Mouse (Mus musculus) erythroblast, adult 5-6 weeks (primary cell): Measurements from ENCODE around the gene Gm10134. TPM values are rescaled to one million over a fixed set of nuclear protein-coding genes. Genes with fewer than 3 reads are reported as not detected.

ENCODE experiments used
- ATAC-seq: replicated peaks from 2 replicates; pipeline ENCODE4 v1.8.0; 2016; ENCODE audit warnings: moderate number of reproducible peaks, mild to moderate bottlenecking, moderate TSS enrichment, inconsistent platforms; ENCODE audit not compliant: poor library complexity, low FRiP score, severe bottlenecking
- total RNA-seq, 2 experiments: library from RNA; stranded (forward) in 1 of 2; stranded (reverse) in 1 of 2; fragments of 150-400 nt in 1 of 2; fragments of 200-764, 138-1000 nt in 1 of 2; gene quantifications; 2 replicates each; pipeline versions ENCODE4 v1.2.3 to v1.2.4; 2015 to 2017; ENCODE audit warnings: low replicate concordance in 2 of 2

Gene Gm10134
- total RNA-seq, 2 experiments from 2014 or later: not detected

- no peak for ATAC-seq
These were observed 40.1 kb downstream of the Gm10134 start for GRCm38 (mm10) chr2:28545976-28546375.

GRCm38 (mm10) chr2:28546560-28546959, 40.7 kb downstream of the Gm10134 start:
- ATAC-seq: no peak

- ATAC-seq: peak; percentile 67
These were observed 41.6 kb downstream of the Gm10134 start for GRCm38 (mm10) chr2:28547237-28548172.

GRCm38 (mm10) chr2:28549157-28549556, 43.3 kb downstream of the Gm10134 start:
- no peak for ATAC-seq

GRCm38 (mm10) chr2:28552301-28552700, 46.4 kb downstream of the Gm10134 start:
- no peak for ATAC-seq

Other genes starting within 250 kb of the Gm10134 start
- not detected in 2 replicates for gene Ppp1r26, start 59.3 kb upstream of the Gm10134 start, total RNA-seq (2015; ENCODE audit: low replicate concordance)
- gene Ppp1r26, start 59.3 kb upstream of the Gm10134 start, total RNA-seq (2017; ENCODE audit: low replicate concordance): 0.28 TPM in 1 of 2 replicates, not detected in the other
- gene 1700007K13Rik, start 39.8 kb upstream of the Gm10134 start, total RNA-seq (2015; ENCODE audit: low replicate concordance): not detected in 2 replicates
- gene 1700007K13Rik, start 39.8 kb upstream of the Gm10134 start, total RNA-seq (2017; ENCODE audit: low replicate concordance): not detected in 2 replicates
- gene Mrps2, start 38.0 kb upstream of the Gm10134 start, total RNA-seq (2015; ENCODE audit: low replicate concordance): 8.2 and 16.9 TPM in 2 replicates
- 3.2 and 7.5 TPM in 2 replicates for gene Mrps2, start 38.0 kb upstream of the Gm10134 start, total RNA-seq (2017; ENCODE audit: low replicate concordance)
- gene Gbgt1, start 9.2 kb upstream of the Gm10134 start, total RNA-seq (2015; ENCODE audit: low replicate concordance): not detected in 2 replicates
- gene Gbgt1, start 9.2 kb upstream of the Gm10134 start, total RNA-seq (2017; ENCODE audit: low replicate concordance): not detected in 2 replicates
- gene Ralgds, start 7.0 kb downstream of the Gm10134 start, total RNA-seq (2015; ENCODE audit: low replicate concordance): 1.5 TPM in 1 of 2 replicates, not detected in the other
- gene Ralgds, start 7.0 kb downstream of the Gm10134 start, total RNA-seq (2017; ENCODE audit: low replicate concordance): 0.28 and 4.2 TPM in 2 replicates
- gene Cel, start 57.3 kb downstream of the Gm10134 start, total RNA-seq (2015; ENCODE audit: low replicate concordance): not detected in 2 replicates
- gene Cel, start 57.3 kb downstream of the Gm10134 start, total RNA-seq (2017; ENCODE audit: low replicate concordance): not detected in 2 replicates
- gene Gtf3c5, start 77.7 kb downstream of the Gm10134 start, total RNA-seq (2015; ENCODE audit: low replicate concordance): 4.0 and 6.3 TPM in 2 replicates
- 2.8 and 2.9 TPM in 2 replicates for gene Gtf3c5, start 77.7 kb downstream of the Gm10134 start, total RNA-seq (2017; ENCODE audit: low replicate concordance)
- gene Gfi1b, start 115.9 kb downstream of the Gm10134 start, total RNA-seq (2015; ENCODE audit: low replicate concordance): 45.9 and 46.2 TPM in 2 replicates
- 26.5 and 53.9 TPM in 2 replicates for gene Gfi1b, start 115.9 kb downstream of the Gm10134 start, total RNA-seq (2017; ENCODE audit: low replicate concordance)
- gene Tsc1, start 135.1 kb downstream of the Gm10134 start, total RNA-seq (2015; ENCODE audit: low replicate concordance): 26.3 and 27.9 TPM in 2 replicates
- 31.6 and 53.1 TPM in 2 replicates for gene Tsc1, start 135.1 kb downstream of the Gm10134 start, total RNA-seq (2017; ENCODE audit: low replicate concordance)
- not detected in 2 replicates for gene Spaca9, start 193.6 kb downstream of the Gm10134 start, total RNA-seq (2015; ENCODE audit: low replicate concordance)
- gene Spaca9, start 193.6 kb downstream of the Gm10134 start, total RNA-seq (2017; ENCODE audit: low replicate concordance): 0.85 TPM in 1 of 2 replicates, not detected in the other
- not detected in 2 replicates for gene Ak8, start 194.1 kb downstream of the Gm10134 start, total RNA-seq (2015; ENCODE audit: low replicate concordance)
- gene Ak8, start 194.1 kb downstream of the Gm10134 start, total RNA-seq (2017; ENCODE audit: low replicate concordance): not detected in 2 replicates